Mouse (Mus musculus) olfactory bulb, adult 2 months (tissue): ENCODE measurements around the gene Dnlz. TPM values are rescaled to one million over a fixed set of nuclear protein-coding genes. Genes with fewer than 3 reads are reported as not detected.

ENCODE experiments used
- H3K27ac ChIP-seq: fragments of 200-500 bp; 2 replicates; pipeline ENCODE4 v1.5.1; 2012; ENCODE audit warnings: low read depth, low read length; ENCODE audit not compliant: insufficient read depth
- H3K4me1 ChIP-seq: fragments of 200-500 bp; 2 replicates; pipeline ENCODE4 v1.6.1; 2012; ENCODE audit warnings: low read length; ENCODE audit not compliant: control insufficient read depth, insufficient read depth
- H3K4me3 ChIP-seq: fragments of 200-500 bp; 2 replicates; pipeline ENCODE4 v1.5.1; 2012; ENCODE audit warnings: mild to moderate bottlenecking, low read depth, low read length, moderate library complexity; ENCODE audit not compliant: insufficient read depth
- CTCF ChIP-seq: fragments of 200-500 bp; IDR thresholded peaks from 2 replicates; pipeline ENCODE4 v1.5.1; 2012; ENCODE audit warnings: low read depth, mild to moderate bottlenecking, low read length, moderate library complexity; ENCODE audit not compliant: insufficient read depth
- POLR2A ChIP-seq: fragments of 200-500 bp; IDR thresholded peaks from 2 replicates; pipeline ENCODE4 v1.6.1; 2012; ENCODE audit warnings: mild to moderate bottlenecking, low read depth, low read length, moderate library complexity; ENCODE audit not compliant: insufficient read depth
- WGBS: fragments of 180-500 bp; shearing (Covaris S2); methylation state at CpG from one replicate; pipeline ENCODE4 v1.1.7; 2018; 5-methylcytosine and 5-hydroxymethylcytosine counted together
- polyA plus RNA-seq: library from polyadenylated mRNA; stranded (reverse); fragments of >200 nt; gene quantifications from 2 replicates; pipeline ENCODE4 v1.2.4, GENCODE M21; 2012; ENCODE audit warnings: low replicate concordance; ENCODE audit not compliant: missing spikeins, insufficient read depth, insufficient read length

Dnlz gene
- polyA plus RNA-seq, 1 experiment = not detected

- Histone ChIP-seq H3K4me3 (no peak overlapping the region), H3K27ac (no peak overlapping the region), H3K4me1 (peaks cover 60% of the 10 kb centered on the region)
- no peak for TF ChIP-seq CTCF
- no peak for TF ChIP-seq POLR2A
- WGBS = 61% methylated on average over 3 of the region's 3 CpGs
Observed at GRCm38 (mm10) chr2:26317371-26317770, 34.5 kb downstream of the Dnlz start.

- WGBS = 19% methylated on average over 9 of the region's 9 CpGs
Observed at GRCm38 (mm10) chr2:26316576-26317246, 35.2 kb downstream of the Dnlz start.

GRCm38 (mm10) chr2:26315925-26316311 lies 36.0 kb downstream of the Dnlz start:
- TF ChIP-seq CTCF (no peak), POLR2A (no peak)
- Histone ChIP-seq H3K4me3 (peak overlapping the region; percentile 85), H3K27ac (peak overlapping the region; percentile 83), H3K4me1 (peaks cover 59% of the 10 kb centered on the region)
- under 1% methylated on average over 11 of the region's 11 CpGs for WGBS

More at GRCm38 (mm10) chr2:26316576-26317246, 35.2 kb downstream of the Dnlz start:
- Histone ChIP-seq H3K27ac (peak overlapping the region; percentile 83), H3K4me3 (peak overlapping the region; percentile 85), H3K4me1 (peaks cover 60% of the 10 kb centered on the region)
- TF ChIP-seq POLR2A = no peak
- no peak for TF ChIP-seq CTCF

GRCm38 (mm10) chr2:26315072-26315924 lies 36.6 kb downstream of the Dnlz start, which contains the start of gene Gpsm1:
Gene Gpsm1 (plus strand): TSS chr2:26315515.
- peaks cover 53% of the 10 kb centered on the region for H3K4me1 ChIP-seq
- peak within 1 kb of the TSS; percentile 83 for H3K27ac ChIP-seq
- TF ChIP-seq CTCF = no peak
- TF ChIP-seq POLR2A = 0 out of 2 replicates have a peak, but pooled peaks have one; percentile 70
- WGBS = under 1% methylated on average over 65 of the region's 66 CpGs
- peak within 1 kb of the TSS; percentile 85 for H3K4me3 ChIP-seq

- peaks cover 49% of the 10 kb centered on the region for H3K4me1 ChIP-seq
- peak overlapping the region; percentile 85; the same call in 1 of the 2 replicates for H3K4me3 ChIP-seq
- H3K27ac ChIP-seq = peak overlapping the region; percentile 83; the same call in 1 of the 2 replicates
- TF ChIP-seq POLR2A (no peak), CTCF (no peak)
- WGBS = 57% methylated on average over 13 of the region's 13 CpGs
Observed at GRCm38 (mm10) chr2:26314281-26315071, 37.4 kb downstream of the Dnlz start.

GRCm38 (mm10) chr2:26313394-26313793 lies 38.5 kb downstream of the Dnlz start:
- no peak overlapping the region for H3K27ac ChIP-seq
- no peak for TF ChIP-seq POLR2A
- no peak for TF ChIP-seq CTCF
- WGBS = 94% methylated on average over 1 of the region's 1 CpGs
- no peak overlapping the region for H3K4me3 ChIP-seq
- peaks cover 39% of the 10 kb centered on the region for H3K4me1 ChIP-seq

GRCm38 (mm10) chr2:26312812-26313211 lies 39.1 kb downstream of the Dnlz start:
- Histone ChIP-seq H3K4me3 (no peak overlapping the region), H3K4me1 (peaks cover 34% of the 10 kb centered on the region), H3K27ac (no peak overlapping the region)
- 72% methylated on average over 2 of the region's 2 CpGs for WGBS
- TF ChIP-seq POLR2A (no peak), CTCF (no peak)

- peaks cover 25% of the 10 kb centered on the region for H3K4me1 ChIP-seq
- no peak for TF ChIP-seq CTCF
- H3K27ac ChIP-seq = no peak overlapping the region
- WGBS = 84% methylated on average over 5 of the region's 5 CpGs
- no peak overlapping the region for H3K4me3 ChIP-seq
Observed at GRCm38 (mm10) chr2:26311936-26312335, 40.0 kb downstream of the Dnlz start.
